Mouse (Mus musculus) midbrain, embryonic 15.5 days (tissue): ENCODE data around the gene Fv1. TPM values are rescaled to one million over a fixed set of nuclear protein-coding genes. Genes with fewer than 3 reads are reported as not detected.
A peak's percentile ranks its signal among the peaks of the same experiment; 100 is the strongest.

Experiments used
- ATAC-seq: fragments of 200-750 bp; cut with Nextera tagmentation; replicated peaks from 2 replicates; pipeline ENCODE4 v1.8.0; 2017; ENCODE audit warnings: moderate TSS enrichment
- H3K27ac ChIP-seq: fragments of 300-500 bp; sonication (generic); 2 replicates; pipeline ENCODE4 v1.5.1; 2015; ENCODE audit warnings: mild to moderate bottlenecking, inconsistent platforms
- H3K27me3 ChIP-seq: fragments of 300-500 bp; sonication (generic); replicated peaks from 2 replicates; pipeline ENCODE4 v1.6.1; 2015; ENCODE audit warnings: inconsistent platforms
- H3K36me3 ChIP-seq: fragments of 300-500 bp; sonication (generic); replicated peaks from 2 replicates; pipeline ENCODE4 v1.6.1; 2015; ENCODE audit warnings: inconsistent platforms
- H3K4me1 ChIP-seq: fragments of 300-500 bp; sonication (generic); 2 replicates; pipeline ENCODE4 v1.6.1; 2015; ENCODE audit warnings: inconsistent platforms
- H3K4me2 ChIP-seq: fragments of 300-500 bp; sonication (generic); 2 replicates; pipeline ENCODE4 v1.6.1; 2015; ENCODE audit warnings: inconsistent platforms, mild to moderate bottlenecking, moderate library complexity
- H3K4me3 ChIP-seq: fragments of 300-500 bp; sonication (generic); 2 replicates; pipeline ENCODE4 v1.5.1; 2015; ENCODE audit warnings: mild to moderate bottlenecking, inconsistent platforms
- H3K9ac ChIP-seq: fragments of 300-500 bp; sonication (generic); 2 replicates; pipeline ENCODE4 v1.6.1; 2015; ENCODE audit warnings: mild to moderate bottlenecking, inconsistent platforms
- H3K9me3 ChIP-seq: fragments of 300-500 bp; sonication (generic); 2 replicates; pipeline ENCODE4 v1.6.1; 2016; ENCODE audit warnings: inconsistent platforms
- WGBS: fragments of 180-500 bp; shearing (Covaris S2); methylation state at CpG from one replicate; pipeline ENCODE4 v1.1.7; 2015; ENCODE audit warnings: mixed read lengths; 5-methylcytosine and 5-hydroxymethylcytosine counted together
- polyA plus RNA-seq: library from polyadenylated mRNA; unstranded; fragments of >200 nt; fragmentation: Nextera tagmentation; extraction: Ambion mirVana; gene quantifications from 2 replicates; pipeline ENCODE4 v1.2.1, GENCODE M21; 2015

Fv1 gene
- polyA plus RNA-seq, 1 experiment from 2014 or later: 9.7 TPM

- Histone ChIP-seq H3K27me3 (no peaks in the 10 kb centered on the region), H3K4me1 (no peaks in the 10 kb centered on the region), H3K36me3 (peaks cover 62% of the 10 kb centered on the region), H3K4me3 (no peak overlapping the region), H3K4me2 (no peak overlapping the region), H3K9ac (no peak overlapping the region), H3K9me3 (no peaks in the 10 kb centered on the region), H3K27ac (no peak overlapping the region)
- WGBS: 88% methylated on average over 4 of the region's 4 CpGs
- no peak for ATAC-seq
Measured at GRCm38 (mm10) chr4:147888237-147888636, 19.5 kb downstream of the Fv1 start.

GRCm38 (mm10) chr4:147890341-147890740, 21.6 kb downstream of the Fv1 start:
- H3K27ac ChIP-seq: no peak overlapping the region
- ATAC-seq: no peak
- 91% methylated on average over 6 of the region's 6 CpGs for WGBS
- no peak overlapping the region for H3K4me2 ChIP-seq
- no peaks in the 10 kb centered on the region for H3K27me3 ChIP-seq
- no peak overlapping the region for H3K9ac ChIP-seq
- H3K9me3 ChIP-seq: no peaks in the 10 kb centered on the region
- H3K4me3 ChIP-seq: no peak overlapping the region
- no peaks in the 10 kb centered on the region for H3K4me1 ChIP-seq
- H3K36me3 ChIP-seq: peaks cover 60% of the 10 kb centered on the region

- Histone ChIP-seq H3K9ac (no peak overlapping the region), H3K4me1 (0 out of 2 replicates have a peak, but pooled peaks cover 2% of the 10 kb centered on the region), H3K27ac (no peak overlapping the region), H3K4me2 (no peak overlapping the region), H3K4me3 (no peak overlapping the region), H3K9me3 (no peaks in the 10 kb centered on the region), H3K36me3 (peaks cover 58% of the 10 kb centered on the region), H3K27me3 (no peaks in the 10 kb centered on the region)
- ATAC-seq: no peak
- 96% methylated on average over 4 of the region's 4 CpGs for WGBS
Measured at GRCm38 (mm10) chr4:147895815-147896330, 27.1 kb downstream of the Fv1 start.

- Histone ChIP-seq H3K4me3 (no peak overlapping the region), H3K27me3 (no peaks in the 10 kb centered on the region), H3K36me3 (peaks cover 54% of the 10 kb centered on the region), H3K9ac (no peak overlapping the region), H3K27ac (no peak overlapping the region), H3K9me3 (no peaks in the 10 kb centered on the region), H3K4me1 (0 out of 2 replicates have a peak, but pooled peaks cover 3% of the 10 kb centered on the region), H3K4me2 (no peak overlapping the region)
- no peak for ATAC-seq
- 71% methylated on average over 1 of the region's 1 CpGs for WGBS
Measured at GRCm38 (mm10) chr4:147896411-147896810, 27.6 kb downstream of the Fv1 start.

GRCm38 (mm10) chr4:147897348-147897747, 28.6 kb downstream of the Fv1 start:
- H3K4me1 ChIP-seq: 0 out of 2 replicates have a peak, but pooled peaks cover 3% of the 10 kb centered on the region
- H3K9ac ChIP-seq: no peak overlapping the region
- no peaks in the 10 kb centered on the region for H3K9me3 ChIP-seq
- WGBS: 93% methylated on average over 3 of the region's 3 CpGs
- H3K27me3 ChIP-seq: no peaks in the 10 kb centered on the region
- no peak overlapping the region for H3K27ac ChIP-seq
- no peak overlapping the region for H3K4me3 ChIP-seq
- peaks cover 48% of the 10 kb centered on the region for H3K36me3 ChIP-seq
- no peak for ATAC-seq
- H3K4me2 ChIP-seq: no peak overlapping the region

GRCm38 (mm10) chr4:147900452-147900851, 31.7 kb downstream of the Fv1 start:
- Histone ChIP-seq H3K9ac (no peak overlapping the region), H3K36me3 (peaks cover 30% of the 10 kb centered on the region), H3K4me2 (no peak overlapping the region), H3K4me3 (no peak overlapping the region), H3K27ac (no peak overlapping the region), H3K4me1 (peaks cover 17% of the 10 kb centered on the region), H3K9me3 (no peaks in the 10 kb centered on the region), H3K27me3 (no peaks in the 10 kb centered on the region)
- 82% methylated on average over 7 of the region's 7 CpGs for WGBS
- ATAC-seq: no peak

GRCm38 (mm10) chr4:147902906-147903500, 34.2 kb downstream of the Fv1 start:
- 92% methylated on average over 12 of the region's 12 CpGs for WGBS
- Histone ChIP-seq H3K36me3 (peaks cover 18% of the 10 kb centered on the region), H3K4me2 (peak overlapping the region; percentile 64), H3K27ac (no peak overlapping the region), H3K4me1 (peaks cover 17% of the 10 kb centered on the region), H3K4me3 (peak overlapping the region; percentile 81; the same call in 1 of the 2 replicates), H3K27me3 (no peaks in the 10 kb centered on the region), H3K9ac (no peak overlapping the region), H3K9me3 (no peaks in the 10 kb centered on the region)
- ATAC-seq: no peak

GRCm38 (mm10) chr4:147903601-147904000, 34.8 kb downstream of the Fv1 start:
- WGBS: 86% methylated on average over 3 of the region's 3 CpGs
- peaks cover 17% of the 10 kb centered on the region for H3K4me1 ChIP-seq
- no peak for ATAC-seq
- H3K9ac ChIP-seq: peak overlapping the region; percentile 86
- H3K27ac ChIP-seq: no peak overlapping the region
- H3K9me3 ChIP-seq: no peaks in the 10 kb centered on the region
- peak overlapping the region; percentile 81 for H3K4me3 ChIP-seq
- H3K27me3 ChIP-seq: no peaks in the 10 kb centered on the region
- peak overlapping the region; percentile 64 for H3K4me2 ChIP-seq
- H3K36me3 ChIP-seq: peaks cover 13% of the 10 kb centered on the region; the same call in 1 of the 2 replicates

- ATAC-seq: peak; percentile 95
Measured at GRCm38 (mm10) chr4:147904313-147905089, 35.7 kb downstream of the Fv1 start, which contains the start of gene Mfn2. Mfn2 (minus strand) TSS chr4:147904704.

GRCm38 (mm10) chr4:147905090-147905659, 36.4 kb downstream of the Fv1 start:
- Histone ChIP-seq H3K27me3 (no peaks in the 10 kb centered on the region), H3K27ac (peak overlapping the region; percentile 89), H3K36me3 (no peaks in the 10 kb centered on the region; the same call in 1 of the 2 replicates), H3K4me3 (peak overlapping the region; percentile 81), H3K9me3 (no peaks in the 10 kb centered on the region), H3K4me2 (peak overlapping the region; percentile 58), H3K4me1 (peaks cover 17% of the 10 kb centered on the region), H3K9ac (peak overlapping the region; percentile 86)
- peak; percentile 55 for ATAC-seq
- WGBS: under 1% methylated on average over 8 of the region's 8 CpGs

More at GRCm38 (mm10) chr4:147904313-147905089, 35.7 kb downstream of the Fv1 start, which contains the start of gene Mfn2:
- H3K4me3 ChIP-seq: peak within 1 kb of the TSS; percentile 81
- under 1% methylated on average over 59 of the region's 59 CpGs for WGBS
- H3K36me3 ChIP-seq: peaks cover 4% of the 10 kb centered on the region; the same call in 1 of the 2 replicates
- H3K4me2 ChIP-seq: peak within 1 kb of the TSS; percentile 64
- H3K9ac ChIP-seq: peak within 1 kb of the TSS; percentile 86
- H3K27me3 ChIP-seq: no peaks in the 10 kb centered on the region
- no peaks in the 10 kb centered on the region for H3K9me3 ChIP-seq
- H3K27ac ChIP-seq: peak within 1 kb of the TSS; percentile 89
- H3K4me1 ChIP-seq: peaks cover 17% of the 10 kb centered on the region

- Histone ChIP-seq H3K27ac (no peak overlapping the region), H3K9ac (no peak overlapping the region), H3K27me3 (no peaks in the 10 kb centered on the region), H3K9me3 (no peaks in the 10 kb centered on the region), H3K4me1 (peaks cover 14% of the 10 kb centered on the region), H3K4me2 (no peak overlapping the region), H3K36me3 (no peaks in the 10 kb centered on the region; the same call in 1 of the 2 replicates), H3K4me3 (no peak overlapping the region)
- WGBS: 80% methylated on average over 5 of the region's 5 CpGs
- ATAC-seq: no peak
Measured at GRCm38 (mm10) chr4:147906230-147906629, 37.5 kb downstream of the Fv1 start.

- 87% methylated on average over 5 of the region's 5 CpGs for WGBS
Measured at GRCm38 (mm10) chr4:147909486-147909885, 40.7 kb downstream of the Fv1 start.

More at GRCm38 (mm10) chr4:147909486-147909885, 40.7 kb downstream of the Fv1 start:
- peaks cover 4% of the 10 kb centered on the region for H3K4me1 ChIP-seq
- no peaks in the 10 kb centered on the region for H3K27me3 ChIP-seq
- no peak overlapping the region for H3K9ac ChIP-seq
- no peaks in the 10 kb centered on the region for H3K36me3 ChIP-seq
- H3K27ac ChIP-seq: no peak overlapping the region
- no peak for ATAC-seq
- no peaks in the 10 kb centered on the region for H3K9me3 ChIP-seq
- no peak overlapping the region for H3K4me3 ChIP-seq
- H3K4me2 ChIP-seq: no peak overlapping the region
